Comparison of ENCODE assay signal across 17 mouse cellular contexts in genomic region chr15:93874206-93874605, GRCm38 (mm10).
DNase-seq lines count a peak whose midpoint lies in the region; ATAC-seq and TF ChIP-seq lines count a peak whose summit lies in the region.
"Had no signal": no experiment of that assay in that cellular context is flagged by ENCODE, and none has a peak within 500 bp of the region (broad histone marks: within the 10 kb centered on the region; RNA-seq: fewer than 3 reads in every experiment).

No protein-coding gene starts in this region.

- H3K27ac ChIP-seq in midbrain, postnatal 0 days (ENCODE audit: low read depth, low read length), result no peak overlapping the region
- no peak overlapping the region for H3K27ac ChIP-seq in midbrain, embryonic 15.5 days
- peak overlapping the region; percentile 79; the same call in 1 of the 2 replicates for H3K27ac ChIP-seq in layer of hippocampus, adult 2 months
- H3K27ac ChIP-seq: hindbrain, embryonic 13.5 days; liver, embryonic 13.5 days had no signal

- no peak overlapping the region for H3K4me2 ChIP-seq in midbrain, postnatal 0 days (ENCODE audit: low read depth, low read length, poor library complexity, severe bottlenecking)
- H3K4me2 ChIP-seq in midbrain, embryonic 15.5 days, result no peak overlapping the region
- H3K4me2 ChIP-seq: hindbrain, embryonic 13.5 days; liver, embryonic 13.5 days; midbrain, embryonic 11.5 days had no signal

- peak; percentile 61 to 65 for DNase-seq in cerebellum, postnatal 10 days
- DNase-seq in cerebellum, adult 8-10 months, result no peak
- peak; percentile 42 for DNase-seq in midbrain, postnatal 0 days (ENCODE audit: low spot score)
- peak; percentile 78 to 82 for DNase-seq in layer of hippocampus, adult 2 months (ENCODE audit: low spot score in 2 of 2)
- DNase-seq in right cerebral cortex, postnatal 10 days (ENCODE audit: low spot score in 2 of 2), result peak; percentile 36 to 54
- DNase-seq in gastrocnemius, postnatal 14 days, result no peak
- DNase-seq: adrenal gland, postnatal 36 days; gastrocnemius, postnatal 36 days; kidney, adult 2 months; liver, embryonic 13.5 days; lung, postnatal 10 days; thymus, adult 2 months had no signal

- H3K4me3 ChIP-seq in midbrain, postnatal 0 days (ENCODE audit: low read depth, low read length), result no peak overlapping the region
- no peak overlapping the region for H3K4me3 ChIP-seq in midbrain, embryonic 15.5 days
- H3K4me3 ChIP-seq in layer of hippocampus, adult 2 months, result no peak overlapping the region; the same call in 1 of the 2 replicates
- H3K4me3 ChIP-seq: hindbrain, embryonic 13.5 days; liver, embryonic 13.5 days had no signal

- intact Hi-C loops in gastrocnemius, postnatal 14 days (cut with DNase I; ENCODE audit: low total_unique reads), result no loop called here

- no peaks in the 10 kb centered on the region for H3K27me3 ChIP-seq in midbrain, postnatal 0 days (ENCODE audit: insufficient read depth, low read length)
- H3K27me3 ChIP-seq in midbrain, embryonic 15.5 days (replicated peaks), result no peaks in the 10 kb centered on the region
- H3K27me3 ChIP-seq: hindbrain, embryonic 13.5 days; liver, embryonic 13.5 days had no signal

- H3K9me3 ChIP-seq in midbrain, postnatal 0 days (ENCODE audit: low read length), result no peaks in the 10 kb centered on the region
- H3K9me3 ChIP-seq in midbrain, embryonic 15.5 days, result no peaks in the 10 kb centered on the region
- H3K9me3 ChIP-seq: hindbrain, embryonic 13.5 days; liver, embryonic 13.5 days had no signal

- no peak overlapping the region for H3K9ac ChIP-seq in midbrain, postnatal 0 days (replicated peaks; ENCODE audit: low read length, poor library complexity, severe bottlenecking)
- H3K9ac ChIP-seq in midbrain, embryonic 15.5 days, result no peak overlapping the region
- H3K9ac ChIP-seq: hindbrain, embryonic 13.5 days; liver, embryonic 13.5 days had no signal

- no peak for TF ChIP-seq CTCF in midbrain, postnatal 0 days (IDR thresholded peaks at IDR 0.05)
- no peak for TF ChIP-seq CTCF in layer of hippocampus, adult 2 months (conservative IDR thresholded peaks at IDR 0.05)

- H3K4me1 ChIP-seq in midbrain, postnatal 0 days (ENCODE audit: insufficient read depth, low read length), result no peaks in the 10 kb centered on the region
- H3K4me1 ChIP-seq in midbrain, embryonic 15.5 days, result no peaks in the 10 kb centered on the region
- H3K4me1 ChIP-seq: hindbrain, embryonic 13.5 days; liver, embryonic 13.5 days had no signal

- no peak for ATAC-seq in midbrain, postnatal 0 days (ENCODE audit: low FRiP score)
- ATAC-seq in midbrain, embryonic 15.5 days (replicated peaks), result no peak
- no peak for ATAC-seq in erythroblast, adult 5-6 weeks (replicated peaks; ENCODE audit: low FRiP score, poor library complexity, severe bottlenecking)

- H3K36me3 ChIP-seq in midbrain, postnatal 0 days (ENCODE audit: insufficient read depth, low read length), result no peaks in the 10 kb centered on the region
- H3K36me3 ChIP-seq in midbrain, embryonic 15.5 days (replicated peaks), result no peaks in the 10 kb centered on the region
- H3K36me3 ChIP-seq: G1E; hindbrain, embryonic 13.5 days; liver, embryonic 13.5 days had no signal

- WGBS in midbrain, postnatal 0 days, result 84% methylated on average over 6 of the region's 6 CpGs
- 80% methylated on average over 6 of the region's 6 CpGs for WGBS in midbrain, embryonic 15.5 days

Comparison
In these comparisons a context has a peak if more than half of its experiments do, and no peak if none do; other contexts are left out.
1. DNase-seq: peak in cerebellum, postnatal 10 days (2 of 2), midbrain, postnatal 0 days (single experiment), layer of hippocampus, adult 2 months (2 of 2) and right cerebral cortex, postnatal 10 days (2 of 2); none in cerebellum, adult 8-10 months (single experiment) and gastrocnemius, postnatal 14 days (single experiment).